Mouse (Mus musculus) CH12.LX (cell line): ENCODE data around the gene Asphd2.

ENCODE experiments used
- CHD1 ChIP-seq: IDR thresholded peaks from 2 replicates; pipeline ENCODE4 v1.6.1; 2012; ENCODE audit warnings: low read depth, low read length, improper control_type of control experiment, inconsistent platforms
- POLR2A ChIP-seq: IDR thresholded peaks from 2 replicates; pipeline ENCODE4 v1.6.1; 2011; ENCODE audit warnings: low read depth, mild to moderate bottlenecking, improper control_type of control experiment, low read length

DNA sequence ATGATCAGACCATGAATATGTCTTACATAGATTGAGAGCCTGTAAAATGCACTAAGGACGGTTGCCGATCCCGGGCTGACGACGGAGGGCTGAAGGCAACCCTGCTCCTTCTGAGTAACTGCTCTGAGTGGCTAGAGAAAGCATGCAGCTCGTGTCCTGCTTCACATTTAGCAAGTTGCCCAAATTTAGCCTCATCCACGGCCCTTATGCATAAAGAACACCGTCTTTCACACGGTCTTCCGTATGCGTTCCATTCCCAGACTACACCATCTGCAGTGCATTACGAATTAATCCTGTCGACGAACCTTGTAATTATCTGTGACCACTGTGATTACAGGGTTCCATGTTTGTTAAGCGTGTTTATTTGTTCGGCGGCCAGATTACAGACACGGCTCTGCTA, 1.4 kb upstream of the Asphd2 start:
- TF ChIP-seq POLR2A (no peak), CHD1 (no peak)
